Mouse (Mus musculus): ENCODE results near the gene Ttc27.
A peak's percentile ranks its signal among the peaks of the same experiment; 100 is the strongest.

DNA sequence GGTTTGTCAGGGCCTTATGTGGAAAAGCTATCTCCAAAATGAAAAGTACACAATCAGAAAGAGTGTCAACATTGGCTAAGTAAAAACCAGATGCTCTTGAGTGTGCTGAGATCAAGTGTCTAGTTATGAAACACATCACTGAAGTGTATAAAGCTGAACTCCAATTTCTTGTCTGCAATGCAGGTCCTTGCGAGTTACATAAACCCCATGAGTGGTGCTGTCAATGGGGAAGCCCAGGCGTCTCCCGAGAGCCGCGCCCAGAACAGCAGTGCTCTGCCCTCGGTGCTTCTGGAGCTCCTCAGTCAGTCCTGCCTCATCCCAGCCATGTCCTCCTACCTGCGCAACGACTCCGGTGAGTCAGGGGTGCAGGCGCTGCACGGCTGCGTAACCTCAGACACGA lies 47.5 kb upstream of the Ttc27 start:
- TF ChIP-seq CTCF (IDR thresholded peaks at IDR 0.05), result no peak
- peak; percentile 53; the same call in 1 of the 2 replicates for TF ChIP-seq EP300 (IDR thresholded peaks at IDR 0.05)

Measured in lung, postnatal 0 days (tissue).